Mouse (Mus musculus) heart, adult 8-10 months (tissue): ENCODE results near the gene Srbd1. TPM values are rescaled to one million over a fixed set of nuclear protein-coding genes. Genes with fewer than 3 reads are reported as not detected.

ENCODE experiments used
- DNase-seq: peaks from one replicate; pipeline ENCODE4 v3.0.0; 2022; ENCODE audit warnings: low spot score
- total RNA-seq, 4 experiments: library from RNA; stranded (reverse); gene quantifications; 2 replicates each; pipeline ENCODE4 v1.2.4; 2022

Srbd1 gene
- total RNA-seq, 4 experiments from 2014 or later = 12.5 to 17.5 (median 13.4) TPM

DNA sequence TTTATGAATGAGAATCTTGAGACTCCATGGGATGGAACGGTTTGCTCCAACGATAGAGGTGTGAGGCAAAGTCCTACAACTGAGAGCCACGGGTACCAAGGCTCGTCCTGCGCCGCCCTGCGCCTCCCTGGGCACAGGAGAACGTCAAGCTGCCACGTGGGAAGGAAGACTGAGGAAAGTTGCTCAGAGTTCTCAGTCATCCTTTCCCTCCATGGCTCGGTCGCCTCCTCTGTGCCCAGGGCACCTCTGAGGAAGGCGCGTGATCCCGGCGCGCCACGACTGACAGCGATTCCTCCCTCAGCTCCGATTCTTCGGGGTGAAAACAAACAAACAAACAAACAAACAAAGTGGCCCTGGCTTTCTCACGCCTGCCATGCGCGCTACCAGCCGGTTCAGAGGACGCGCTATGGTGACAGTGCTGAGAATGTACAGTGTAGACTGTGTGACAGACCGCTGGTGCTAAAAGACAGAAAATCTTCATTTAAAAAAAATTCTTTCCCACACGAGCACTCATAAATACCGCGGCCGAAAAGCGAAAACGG lies 367 bp downstream of the Srbd1 start:
- no peak for DNase-seq

DNA sequence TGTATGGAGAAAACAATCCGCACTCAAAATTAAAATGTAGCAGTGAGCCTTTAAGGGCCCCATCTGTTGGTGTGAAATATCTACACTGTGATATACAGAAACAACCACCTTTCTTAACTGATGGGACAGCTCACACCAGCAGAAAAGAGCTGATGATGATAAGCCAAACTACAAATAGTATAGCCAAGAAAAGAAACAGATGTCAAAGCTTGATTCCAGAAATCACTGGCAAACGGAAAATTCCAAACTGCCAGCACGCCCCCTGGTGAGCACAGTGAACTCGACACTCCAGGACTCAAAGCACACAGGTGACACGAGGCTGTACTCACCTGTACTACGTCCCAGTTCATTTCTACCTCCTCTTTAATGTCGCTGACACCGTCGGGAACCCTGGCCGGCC lies 9.1 kb downstream of the Srbd1 start:
- DNase-seq = no peak

DNA sequence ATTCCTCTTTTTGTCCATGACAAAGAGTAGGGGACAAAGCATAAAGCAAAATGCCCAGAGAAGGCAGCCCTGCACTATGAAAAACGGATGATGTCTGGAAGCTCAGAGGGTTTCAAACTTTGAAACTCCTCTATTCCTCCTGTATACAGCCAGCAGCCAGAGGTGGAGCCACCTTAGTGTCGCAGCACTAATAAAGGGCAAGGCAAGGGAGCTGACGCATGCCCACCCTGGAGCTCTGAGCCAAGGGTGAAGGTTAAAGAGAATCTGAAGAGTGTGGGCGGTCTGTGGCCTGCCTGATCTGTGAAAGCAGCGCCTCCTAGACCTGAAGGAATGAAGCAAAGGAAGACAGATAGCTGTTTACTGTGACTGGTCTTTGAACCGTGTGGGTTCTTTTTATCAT lies 10.5 kb downstream of the Srbd1 start:
- no peak for DNase-seq

DNA sequence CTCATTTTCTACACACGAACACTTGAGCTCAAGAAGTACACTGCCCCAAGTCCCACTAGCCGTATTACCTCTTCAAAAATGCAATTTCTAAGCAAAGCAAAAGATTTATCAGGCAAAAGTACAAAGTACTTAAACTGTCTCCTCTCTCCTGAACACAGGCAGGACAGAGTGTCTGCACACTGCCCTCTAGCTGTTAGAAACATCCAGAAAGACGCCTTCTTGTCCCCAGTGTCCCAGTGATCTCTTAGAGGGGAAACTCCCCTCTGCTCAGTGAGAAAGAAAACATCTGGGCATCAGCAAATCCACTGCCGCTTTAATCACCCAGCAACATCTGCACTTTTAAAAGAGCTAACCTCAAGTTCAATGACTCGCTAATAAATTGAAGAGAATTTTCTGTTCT lies 12.4 kb downstream of the Srbd1 start:
- peak; percentile 18 for DNase-seq

DNA sequence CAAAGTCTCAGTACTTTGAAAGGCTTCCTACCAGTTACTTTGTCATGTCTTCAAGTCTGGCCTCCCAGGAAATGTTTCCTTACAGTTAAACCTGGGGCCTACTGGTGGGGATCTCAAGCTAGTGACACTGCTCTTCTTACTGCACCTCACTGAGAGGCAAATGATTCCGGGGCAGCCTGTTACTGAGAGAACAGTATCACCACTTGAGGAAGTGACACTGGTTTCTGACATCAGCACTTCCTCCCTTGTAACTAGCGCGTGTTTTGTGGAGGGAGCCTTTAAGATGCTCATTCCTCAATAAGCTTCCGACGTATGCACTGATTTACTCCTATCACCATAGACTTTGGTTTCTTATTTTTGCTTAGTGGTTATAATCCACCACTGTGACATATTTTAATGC lies 16.8 kb downstream of the Srbd1 start:
- no peak for DNase-seq

DNA sequence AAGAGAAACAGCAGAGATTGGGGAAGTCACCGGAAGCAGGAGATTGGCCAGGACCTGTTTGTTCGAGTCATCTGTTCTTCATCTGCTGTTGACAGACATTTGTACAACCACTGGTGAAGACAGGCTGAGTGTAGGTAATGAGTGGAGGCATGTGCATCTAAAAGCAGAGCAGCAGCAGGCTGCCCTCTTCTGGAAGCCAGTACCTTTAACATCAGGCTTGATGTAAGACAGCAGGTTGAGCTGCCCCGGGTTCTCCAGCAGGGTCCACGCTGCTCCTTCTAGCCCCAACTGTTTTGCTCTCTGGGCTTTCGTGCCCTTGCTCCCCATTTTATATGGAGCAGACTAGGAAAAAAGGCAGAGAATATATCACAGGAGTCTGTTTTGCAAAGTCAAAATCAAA lies 19.1 kb downstream of the Srbd1 start:
- no peak for DNase-seq

DNA sequence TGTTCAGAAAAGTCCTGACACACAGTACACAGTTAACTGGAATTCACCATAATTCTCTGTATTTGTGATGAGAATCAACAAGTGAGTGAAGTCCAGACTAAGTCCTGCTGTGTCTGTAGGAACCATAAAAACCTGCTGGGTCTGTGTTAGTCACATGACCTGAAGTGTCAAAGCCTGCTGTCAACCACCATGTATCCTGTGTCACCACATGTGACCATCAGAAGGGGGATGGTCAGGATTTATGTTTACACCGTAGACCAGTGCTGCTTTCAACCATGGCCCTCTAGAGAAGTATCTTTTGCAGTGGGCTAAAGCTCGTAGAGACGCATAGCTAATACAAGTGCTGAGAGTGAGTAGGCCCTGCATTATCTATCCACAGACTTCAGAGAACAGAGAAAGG lies 21.8 kb downstream of the Srbd1 start:
- DNase-seq = no peak

DNA sequence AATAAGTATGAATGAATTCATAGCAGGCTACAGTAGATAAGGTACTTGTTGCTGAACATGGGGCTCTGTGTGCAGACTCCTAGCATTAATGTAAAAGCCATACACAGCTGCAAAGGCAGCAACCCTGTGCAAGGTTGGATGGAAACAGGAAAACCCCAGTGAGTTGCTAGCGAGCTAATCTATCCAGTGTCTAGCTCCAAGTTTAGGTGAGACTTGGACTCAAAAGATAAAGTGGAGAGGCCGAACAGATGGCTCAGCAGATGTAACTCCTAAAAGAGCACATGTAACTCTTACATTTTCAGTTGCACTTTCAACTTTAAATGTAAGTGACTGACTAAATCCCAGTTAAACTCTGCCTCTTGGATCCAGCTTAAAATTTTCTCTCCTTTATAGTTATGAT lies 48.1 kb downstream of the Srbd1 start:
- DNase-seq = no peak

DNA sequence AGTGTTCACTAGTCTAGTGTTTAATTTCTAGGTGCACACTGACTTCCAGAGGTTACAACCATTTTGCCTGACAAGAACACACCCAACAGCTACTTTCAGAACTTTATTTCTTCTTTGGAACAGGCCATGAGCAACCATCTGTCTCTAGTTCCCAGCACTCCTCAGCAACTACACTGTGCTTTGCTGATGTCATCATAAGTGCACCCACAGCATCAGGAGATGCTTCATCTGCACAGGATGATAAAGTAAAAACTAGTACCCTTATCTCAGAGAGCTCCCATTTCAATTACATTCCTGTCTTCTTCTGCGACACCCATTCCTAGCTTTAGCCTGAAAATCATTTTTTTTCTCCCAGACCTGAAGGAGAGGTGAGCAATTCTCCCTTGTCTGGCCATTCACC lies 51.9 kb downstream of the Srbd1 start:
- DNase-seq = no peak

DNA sequence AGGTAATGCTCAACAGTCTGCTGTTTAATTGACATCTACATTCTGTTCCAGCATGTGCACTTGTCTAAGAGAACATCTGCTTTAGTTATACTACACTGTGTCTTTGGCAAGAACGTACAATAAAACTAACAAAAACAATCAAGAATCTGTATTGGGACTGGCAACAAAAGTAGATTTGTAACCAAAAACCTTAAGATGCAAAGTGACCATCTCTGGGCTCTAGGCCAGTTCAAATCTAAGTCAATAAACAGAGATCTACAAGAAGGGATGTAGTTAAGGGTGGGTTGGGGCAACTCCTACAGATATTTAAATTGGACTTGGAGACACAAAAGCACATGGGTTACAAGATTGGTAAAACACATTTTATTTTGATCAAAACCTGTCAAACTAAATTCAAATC lies 53.3 kb downstream of the Srbd1 start:
- no peak for DNase-seq

DNA sequence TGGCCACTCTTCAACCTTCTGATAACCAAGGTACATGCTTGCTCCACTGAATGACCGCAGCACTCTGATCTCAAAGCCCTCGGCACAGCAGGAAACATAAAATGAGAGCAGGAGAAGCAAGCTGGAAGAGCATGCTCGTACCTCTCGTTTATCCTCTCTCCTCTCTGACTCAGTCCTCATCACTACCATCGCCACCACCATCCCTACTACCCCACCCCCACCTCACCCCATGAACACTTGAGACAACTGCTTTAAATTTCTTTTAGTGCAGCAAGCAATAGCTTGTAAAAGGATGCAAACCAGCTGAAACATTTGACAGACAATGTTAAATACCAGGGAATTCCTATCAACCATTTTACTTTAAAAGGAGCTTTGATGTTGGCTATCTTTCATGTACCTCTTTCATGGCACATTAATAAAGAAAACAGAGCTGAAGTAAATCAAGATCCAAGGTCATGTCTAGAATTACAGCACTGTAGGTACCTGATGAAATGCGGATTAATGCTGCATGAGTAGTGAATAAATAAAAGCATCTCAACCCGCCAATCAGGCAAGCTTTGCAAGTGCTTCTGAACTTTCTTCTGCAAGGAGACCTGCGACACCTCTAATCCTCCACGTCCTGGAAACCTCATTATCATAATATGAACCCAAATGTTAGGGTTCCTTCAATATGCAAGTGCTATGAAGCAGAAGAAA lies 54.9 kb downstream of the Srbd1 start:
- no peak for DNase-seq

DNA sequence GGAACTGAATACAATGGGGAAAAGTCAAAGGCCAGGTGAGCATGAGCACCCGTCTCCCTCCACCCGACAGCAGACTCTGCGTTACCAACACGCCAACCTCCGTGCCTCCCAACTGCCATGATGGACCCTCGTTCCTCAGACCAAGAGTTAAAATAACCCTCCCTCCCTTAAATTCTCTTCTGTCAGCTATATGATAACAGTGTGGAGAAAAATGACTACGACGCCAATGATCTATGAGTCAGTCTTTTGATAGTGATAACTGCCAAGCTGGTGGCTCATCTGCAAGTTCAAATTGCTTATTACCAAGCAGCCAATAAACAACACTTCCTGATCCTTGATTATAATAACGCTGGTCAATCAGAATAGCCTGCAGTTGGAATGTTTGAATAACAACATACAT lies 57.1 kb downstream of the Srbd1 start:
- no peak for DNase-seq

DNA sequence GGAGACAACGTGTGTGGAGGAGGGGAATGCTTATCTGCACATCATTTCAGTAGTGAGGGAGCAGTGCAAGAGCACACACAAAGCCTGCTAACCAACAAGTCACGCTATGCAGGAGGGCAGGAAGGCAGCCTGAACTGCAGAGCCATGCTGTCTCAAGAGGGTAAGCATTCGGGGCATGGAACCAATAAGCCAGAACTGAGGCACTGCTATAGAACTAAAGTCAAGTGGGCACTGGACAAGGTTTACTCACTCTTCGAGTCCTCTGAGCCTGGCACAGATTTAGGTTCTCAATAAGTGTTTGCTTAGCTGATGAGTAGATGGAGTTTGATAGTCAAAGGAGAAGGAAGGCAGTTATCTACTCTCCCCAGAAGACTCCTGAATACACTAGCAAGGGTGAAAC lies 58.8 kb downstream of the Srbd1 start:
- no peak for DNase-seq

DNA sequence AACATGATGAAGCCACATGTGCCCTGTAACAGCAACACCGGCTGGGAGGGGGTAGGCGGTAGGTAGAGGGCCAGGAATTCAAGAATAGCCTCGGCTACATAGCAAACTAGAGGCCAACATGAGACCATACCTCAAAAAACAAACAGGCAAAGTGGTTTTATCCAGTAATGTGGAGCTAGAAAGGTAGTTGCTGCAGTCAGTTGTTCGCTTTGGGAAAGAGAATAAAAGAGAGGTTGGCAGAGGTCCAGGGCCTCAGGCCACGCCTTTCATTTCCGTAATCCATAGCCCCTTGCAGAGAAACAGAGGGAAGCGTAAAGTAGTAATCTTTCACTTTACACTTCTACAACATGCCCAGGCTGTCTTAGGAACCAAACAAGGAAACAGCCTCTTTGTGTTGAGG lies 61.8 kb downstream of the Srbd1 start:
- no peak for DNase-seq

DNA sequence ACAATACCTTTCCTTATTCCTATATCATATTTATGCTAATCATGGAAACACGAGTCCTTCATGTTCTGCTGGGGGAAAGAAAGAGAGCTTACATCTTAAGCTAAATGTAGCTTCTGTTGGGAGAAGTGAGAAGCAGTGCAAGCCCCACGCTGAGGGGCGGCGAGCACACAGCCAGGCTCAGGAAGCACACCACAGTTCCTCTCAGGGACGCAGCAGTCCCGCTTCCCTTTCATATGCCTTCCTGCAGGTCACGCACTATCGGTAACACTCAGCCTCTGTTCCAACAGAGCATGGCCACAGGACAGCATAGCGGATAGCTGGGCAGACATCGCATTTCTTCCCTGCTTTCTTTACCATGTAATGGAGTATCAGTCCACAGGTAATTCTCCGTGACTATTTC lies 66.9 kb downstream of the Srbd1 start:
- DNase-seq = no peak

DNA sequence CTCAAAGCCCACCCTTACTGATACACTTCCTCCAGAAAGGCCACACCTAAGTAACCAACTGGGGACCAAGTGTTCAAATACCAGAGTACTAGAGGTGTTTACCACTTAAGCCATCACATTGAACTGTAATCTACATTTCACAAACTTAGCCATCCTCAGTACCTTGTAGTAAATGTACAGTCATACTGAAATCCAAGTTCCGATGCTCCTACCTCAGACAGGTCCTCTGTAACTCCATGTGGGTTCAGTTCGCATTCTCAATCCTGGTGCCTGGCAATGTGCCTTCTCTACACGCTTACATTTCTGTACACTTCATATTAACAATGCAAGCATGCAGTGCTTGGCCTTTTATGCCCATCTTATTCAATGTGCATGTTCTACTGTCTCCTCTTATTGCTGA lies 77.5 kb downstream of the Srbd1 start:
- DNase-seq = no peak

DNA sequence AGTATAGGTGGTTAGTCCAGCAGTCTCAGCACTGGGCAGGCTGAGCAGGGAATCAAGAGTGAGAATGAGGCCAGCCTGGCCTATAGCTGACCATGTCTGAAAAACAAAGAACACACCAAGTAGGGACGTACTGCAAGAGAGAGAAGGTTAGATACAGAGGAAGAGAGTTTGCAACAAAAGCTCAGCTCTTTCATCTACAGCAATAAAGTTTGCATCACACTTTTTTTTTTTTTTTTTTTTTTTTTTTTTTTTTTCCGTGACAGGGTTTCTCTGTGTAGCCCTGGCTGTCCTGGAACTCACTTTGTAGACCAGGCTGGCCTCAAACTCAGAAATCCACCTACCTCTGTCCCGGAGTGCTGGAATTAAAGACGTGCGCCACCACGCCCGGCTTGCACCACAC lies 79.1 kb downstream of the Srbd1 start:
- no peak for DNase-seq

DNA sequence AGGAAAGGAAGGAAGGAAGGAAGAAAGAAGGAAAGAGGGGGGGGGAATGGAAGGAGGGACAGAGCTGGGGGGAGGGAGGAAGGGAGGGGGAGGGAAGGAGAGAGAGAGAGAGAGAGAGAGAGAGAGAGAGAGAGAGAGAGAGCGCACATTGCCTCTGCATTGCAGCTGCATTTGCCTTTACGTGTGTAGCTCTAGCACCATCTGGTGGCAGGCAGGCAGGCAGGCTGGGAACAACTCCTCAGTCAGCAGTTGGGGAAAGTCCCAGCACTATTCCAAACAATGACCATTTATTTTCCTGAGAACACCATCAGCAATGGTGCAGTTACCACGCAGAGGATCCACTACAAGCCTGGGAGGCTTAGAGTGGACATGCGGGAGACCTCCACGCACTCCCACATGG lies 81.5 kb downstream of the Srbd1 start:
- peak; percentile 52 for DNase-seq

DNA sequence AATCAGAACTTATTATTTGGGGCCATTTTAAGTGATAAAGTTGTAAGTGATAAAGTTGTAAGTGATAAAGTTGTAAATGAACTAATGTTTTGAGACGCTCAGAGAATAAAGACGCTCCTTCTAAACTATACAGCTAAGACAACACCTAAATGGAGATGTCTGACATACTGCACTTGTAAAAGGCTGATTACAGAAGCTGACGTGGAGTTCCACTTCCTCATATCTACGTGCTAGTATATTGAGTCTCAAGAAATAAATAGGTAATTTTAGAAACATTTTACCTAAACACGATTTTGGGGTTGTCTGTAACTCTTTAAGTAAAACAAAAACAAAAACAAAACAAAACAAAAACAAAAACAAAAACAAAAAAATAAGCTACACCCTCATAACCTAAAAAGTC lies 84.1 kb downstream of the Srbd1 start:
- DNase-seq = no peak

DNA sequence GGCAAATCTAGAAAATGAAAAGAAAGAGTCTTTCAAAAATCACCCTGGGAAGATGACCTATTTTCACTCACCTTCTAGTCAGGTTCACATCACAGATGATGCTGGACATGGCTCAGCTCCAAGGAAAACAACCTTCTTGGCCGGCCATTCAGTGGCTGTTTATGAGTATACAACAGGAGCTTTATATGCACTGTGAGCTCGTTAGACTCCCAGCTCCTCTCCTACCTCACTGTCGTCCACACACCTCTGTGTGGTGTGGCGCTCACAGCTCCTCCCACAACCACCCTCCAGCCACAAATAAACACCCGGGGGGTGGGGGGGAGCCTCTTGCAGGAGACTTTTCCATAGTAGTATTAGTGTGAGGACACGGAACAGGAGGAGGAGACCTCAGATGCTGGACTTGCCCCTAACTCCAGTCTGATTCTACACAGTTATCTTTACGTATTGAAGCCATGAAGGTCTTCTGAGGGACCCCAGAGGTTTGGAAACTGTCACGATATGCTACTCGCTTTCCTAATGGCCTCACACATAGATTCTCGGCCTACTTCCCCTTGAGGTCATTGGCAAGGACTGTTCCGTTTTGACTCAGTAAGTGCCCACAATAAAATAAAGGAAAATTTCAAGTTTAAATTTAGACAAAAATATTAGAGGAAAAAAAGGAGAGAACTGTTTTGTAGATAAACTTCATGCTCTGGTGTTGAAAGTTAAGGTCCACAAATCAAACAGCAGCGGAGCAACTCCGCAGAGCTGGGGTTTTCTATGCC lies 104.6 kb downstream of the Srbd1 start:
- DNase-seq = no peak

DNA sequence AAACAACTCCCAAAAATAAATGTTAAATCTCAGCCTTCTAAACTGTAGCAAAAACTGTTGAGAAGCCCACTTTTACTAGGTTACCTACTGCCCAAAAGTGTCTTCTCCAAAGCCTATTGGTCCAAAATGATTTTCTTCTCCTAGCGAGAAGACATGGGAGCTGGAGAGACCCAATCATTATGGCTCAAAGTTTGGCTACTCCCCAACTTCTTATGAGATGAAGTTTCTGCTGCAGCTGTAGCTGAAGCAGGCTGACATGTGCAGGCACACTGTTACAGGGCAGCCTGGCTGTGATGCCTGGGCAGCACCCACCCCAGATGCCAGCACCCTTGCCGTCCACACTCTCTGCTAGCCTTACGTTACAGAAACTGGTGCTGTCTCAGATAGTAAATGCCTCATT lies 105.2 kb downstream of the Srbd1 start:
- no peak for DNase-seq

DNA sequence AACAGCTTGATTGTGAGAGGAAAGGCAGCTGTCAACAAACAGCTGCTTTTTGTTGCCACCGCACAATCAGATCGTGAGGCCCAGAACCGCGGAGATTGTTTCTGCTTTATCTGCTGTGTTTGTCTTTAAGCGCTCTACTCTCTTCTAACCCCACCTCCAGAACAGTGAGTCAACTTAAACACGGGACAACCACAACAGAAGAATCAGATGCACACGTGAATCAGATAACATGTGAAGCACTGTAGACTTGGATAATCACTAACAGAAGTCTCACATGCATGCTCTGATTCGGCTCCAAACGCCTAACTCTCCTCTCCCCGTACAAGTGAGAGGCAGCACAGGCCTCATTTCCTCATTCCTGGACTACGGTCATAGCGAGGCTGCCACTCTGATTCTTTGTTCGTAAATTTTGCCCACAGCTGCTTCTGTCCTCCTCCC lies 106.7 kb downstream of the Srbd1 start:
- peak; percentile 7 for DNase-seq

DNA sequence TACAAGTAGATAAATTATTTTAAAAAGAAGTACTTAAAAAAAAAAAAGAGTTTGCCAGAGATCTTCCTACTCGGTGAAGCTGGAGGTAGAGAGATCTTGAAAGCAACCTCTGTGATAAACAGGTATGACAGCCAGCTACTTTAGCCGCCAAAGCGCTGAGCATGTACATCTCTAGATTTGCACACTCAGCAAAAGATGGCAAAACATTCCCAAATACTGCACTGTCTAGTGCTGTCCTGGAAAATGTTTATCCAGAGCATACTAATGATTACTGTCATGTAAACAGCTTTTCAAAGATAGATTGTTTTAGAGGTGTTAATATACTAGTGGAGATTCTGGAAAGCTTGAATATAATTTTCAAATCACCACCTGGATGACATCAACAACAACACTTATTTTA lies 109.4 kb downstream of the Srbd1 start:
- DNase-seq = no peak
